Mouse (Mus musculus) liver, embryonic 16.5 days (tissue): ENCODE measurements around the gene Hist1h2bn. TPM values are rescaled to one million over a fixed set of nuclear protein-coding genes. Genes with fewer than 3 reads are reported as not detected.
"Not testable (repeated sequence)": the region's sequence is repeated elsewhere in the genome, so short reads cannot be mapped to it uniquely, and the experiment has no call there.

Experiments
- ATAC-seq: fragments of 200-750 bp; cut with Nextera tagmentation; 2 replicates; pipeline ENCODE4 v1.8.0; 2017; ENCODE audit warnings: low read depth, mild to moderate bottlenecking, moderate number of reproducible peaks, moderate library complexity
- H3K27ac ChIP-seq: fragments of 300-500 bp; sonication (generic); 2 replicates; pipeline ENCODE4 v1.5.1; 2014; ENCODE audit warnings: mild to moderate bottlenecking, low read length
- H3K27me3 ChIP-seq: fragments of 300-500 bp; sonication (generic); 2 replicates; pipeline ENCODE4 v1.6.1; 2014; ENCODE audit warnings: low read depth, low read length, mixed read lengths; ENCODE audit not compliant: control insufficient read depth, insufficient read depth
- H3K36me3 ChIP-seq: fragments of 300-500 bp; sonication (generic); 2 replicates; pipeline ENCODE4 v1.6.1; 2014; ENCODE audit warnings: mild to moderate bottlenecking; ENCODE audit not compliant: control insufficient read depth, insufficient read depth
- H3K4me1 ChIP-seq: fragments of 300-500 bp; sonication (generic); 2 replicates; pipeline ENCODE4 v1.6.1; 2014; ENCODE audit warnings: low read depth, low read length, mixed read lengths; ENCODE audit not compliant: control insufficient read depth
- H3K4me2 ChIP-seq: fragments of 300-500 bp; sonication (generic); 2 replicates; pipeline ENCODE4 v1.6.1; 2014; ENCODE audit warnings: low read depth, low read length, mixed read lengths
- H3K4me3 ChIP-seq: fragments of 300-500 bp; sonication (generic); 2 replicates; pipeline ENCODE4 v1.5.1; 2014; ENCODE audit warnings: low read depth, mild to moderate bottlenecking, low read length
- H3K9ac ChIP-seq: fragments of 300-500 bp; sonication (generic); 2 replicates; pipeline ENCODE4 v1.6.1; 2014; ENCODE audit warnings: low read depth, low read length
- H3K9me3 ChIP-seq: fragments of 300-500 bp; sonication (generic); replicated peaks from 2 replicates; pipeline ENCODE4 v1.6.1; 2016; ENCODE audit warnings: low read length; ENCODE audit not compliant: control insufficient read depth
- WGBS: fragments of 180-500 bp; shearing (Covaris S2); extraction: QIAGEN DNeasy Blood & Tissue Kit; methylation state at CpG from one replicate; pipeline ENCODE4 v1.1.7; 2014; ENCODE audit not compliant: insufficient replicate concordance; 5-methylcytosine and 5-hydroxymethylcytosine counted together
- polyA plus RNA-seq: library from polyadenylated mRNA; unstranded; fragments of >200 nt; fragmentation: Nextera tagmentation; extraction: Ambion mirVana; gene quantifications from 2 replicates; pipeline ENCODE4 v1.2.1, GENCODE M21; 2015

Gene Hist1h2bn
- polyA plus RNA-seq, 1 experiment from 2014 or later, result 8.1 TPM

- ATAC-seq, result peak; percentile 83
- H3K9me3 ChIP-seq, H3K36me3 ChIP-seq, H3K27me3 ChIP-seq: not testable (repeated sequence)
- under 1% methylated on average over 38 of the region's 63 CpGs for WGBS
- H3K4me3 ChIP-seq, result peak within 1 kb of the TSS; percentile 60
- peak within 1 kb of the TSS; percentile 77 for H3K4me2 ChIP-seq
- peak within 1 kb of the TSS; percentile 97 for H3K27ac ChIP-seq
- H3K4me1 ChIP-seq, result peaks cover 28% of the 10 kb centered on the region
- peak within 1 kb of the TSS; percentile 81 for H3K9ac ChIP-seq
These were observed 33.1 kb downstream of the Hist1h2bn start, which contains the start of the genes Hist1h2an and Hist1h2bp for GRCm38 (mm10) chr13:21786899-21787629. Gene Hist1h2an, minus strand, starts transcription at chr13:21787218. Gene Hist1h2bp, plus strand, starts transcription at chr13:21787461.

GRCm38 (mm10) chr13:21787760-21788593 is 34.1 kb downstream of the Hist1h2bn start:
- 25% methylated on average over 13 of the region's 21 CpGs for WGBS
- peak overlapping the region; percentile 65 for H3K9ac ChIP-seq
- H3K27ac ChIP-seq, result peak overlapping the region; percentile 96
- no peaks in the 10 kb centered on the region for H3K27me3 ChIP-seq
- H3K4me2 ChIP-seq, result peak overlapping the region; percentile 61
- peak; percentile 6 for ATAC-seq
- H3K9me3 ChIP-seq, result no peaks in the 10 kb centered on the region
- peak overlapping the region; percentile 60 for H3K4me3 ChIP-seq
- H3K4me1 ChIP-seq, result peaks cover 24% of the 10 kb centered on the region
- H3K36me3 ChIP-seq, result no peaks in the 10 kb centered on the region

- Histone ChIP-seq H3K4me1 (peaks cover 14% of the 10 kb centered on the region), H3K9me3 (no peaks in the 10 kb centered on the region), H3K9ac (no peak overlapping the region), H3K4me3 (no peak overlapping the region), H3K36me3 (no peaks in the 10 kb centered on the region), H3K27me3 (no peaks in the 10 kb centered on the region), H3K4me2 (no peak overlapping the region), H3K27ac (no peak overlapping the region)
- ATAC-seq, result no peak
- WGBS, result 36% methylated on average over 6 of the region's 6 CpGs
These were observed 36.0 kb downstream of the Hist1h2bn start for GRCm38 (mm10) chr13:21789925-21790324.

GRCm38 (mm10) chr13:21790601-21791283 is 36.8 kb downstream of the Hist1h2bn start:
- WGBS, result 37% methylated on average over 17 of the region's 18 CpGs
- H3K4me1 ChIP-seq, result peaks cover 14% of the 10 kb centered on the region
- H3K27ac ChIP-seq, result no peak overlapping the region
- no peaks in the 10 kb centered on the region for H3K27me3 ChIP-seq
- ATAC-seq, result no peak
- peak overlapping the region; percentile 9; the same call in 1 of the 2 replicates for H3K9ac ChIP-seq
- peak overlapping the region; percentile 34 for H3K4me2 ChIP-seq
- H3K36me3 ChIP-seq, result no peaks in the 10 kb centered on the region
- no peaks in the 10 kb centered on the region for H3K9me3 ChIP-seq
- H3K4me3 ChIP-seq, result 0 out of 2 replicates have a peak overlapping the region, but pooled peaks have one; percentile 1

GRCm38 (mm10) chr13:21795584-21795983 is 41.7 kb downstream of the Hist1h2bn start:
- ATAC-seq, result no peak
- no peaks in the 10 kb centered on the region for H3K27me3 ChIP-seq
- WGBS, result 75% methylated on average over 7 of the region's 7 CpGs

GRCm38 (mm10) chr13:21797163-21797562 is 43.2 kb downstream of the Hist1h2bn start:
- ATAC-seq, result peak; percentile 67; the same call in 1 of the 2 replicates
- not testable (repeated sequence) for H3K9ac ChIP-seq, H3K27me3 ChIP-seq, H3K36me3 ChIP-seq, H3K4me2 ChIP-seq, H3K27ac ChIP-seq, H3K4me1 ChIP-seq, H3K4me3 ChIP-seq, H3K9me3 ChIP-seq

More at GRCm38 (mm10) chr13:21795584-21795983, 41.7 kb downstream of the Hist1h2bn start:
- H3K9ac ChIP-seq, result no peak overlapping the region
- peaks cover under 1% of the 10 kb centered on the region; the same call in 1 of the 2 replicates for H3K4me1 ChIP-seq
- no peaks in the 10 kb centered on the region for H3K9me3 ChIP-seq
- no peak overlapping the region for H3K4me2 ChIP-seq
- H3K27ac ChIP-seq, result no peak overlapping the region
- H3K36me3 ChIP-seq, result no peaks in the 10 kb centered on the region
- H3K4me3 ChIP-seq, result no peak overlapping the region

GRCm38 (mm10) chr13:21803058-21803457 is 49.1 kb downstream of the Hist1h2bn start:
- H3K27me3 ChIP-seq, H3K9ac ChIP-seq, H3K4me2 ChIP-seq, H3K4me1 ChIP-seq, H3K9me3 ChIP-seq, H3K4me3 ChIP-seq, H3K36me3 ChIP-seq, H3K27ac ChIP-seq: not testable (repeated sequence)
- ATAC-seq, result peak; percentile 65
- no CpG with 5 or more reads among the region's 4 CpGs for WGBS
